Mouse (Mus musculus): ENCODE data around the gene Slc41a1.

GRCm38 (mm10) chr1:131823563-131823962, 3.7 kb upstream of the Slc41a1 start:
- TF ChIP-seq CTCF (IDR thresholded peaks at IDR 0.05; ENCODE audit: low read depth) (no peak), EP300 (IDR thresholded peaks at IDR 0.05; ENCODE audit: low read depth) (no peak)

Measured in liver, embryonic 14.5 days (tissue).